Mouse (Mus musculus) myocyte (in vitro differentiated cells): Measurements from ENCODE around the gene Il1rapl2. TPM values are rescaled to one million over a fixed set of nuclear protein-coding genes. Genes with fewer than 3 reads are reported as not detected.

ENCODE experiments used
- H3K27me3 ChIP-seq: one replicate; pipeline ENCODE4 v1.6.1; 2011; ENCODE audit not compliant: control insufficient read depth, insufficient read depth, insufficient read length
- H3K36me3 ChIP-seq: one replicate; pipeline ENCODE4 v1.6.1; 2011; ENCODE audit not compliant: control insufficient read depth, insufficient read depth
- H3K4me2 ChIP-seq: one replicate; pipeline ENCODE4 v1.6.1; 2011; ENCODE audit warnings: low read depth, control low read depth
- H3K4me3 ChIP-seq: one replicate; pipeline ENCODE4 v1.5.1; 2011; ENCODE audit warnings: mild to moderate bottlenecking, control low read depth, moderate library complexity
- H3K79me2 ChIP-seq: one replicate; pipeline ENCODE4 v1.6.1; 2011; ENCODE audit not compliant: control insufficient read depth, insufficient read depth
- H3ac ChIP-seq: one replicate; pipeline ENCODE4 v1.6.1; 2011; ENCODE audit not compliant: control insufficient read depth, insufficient read length
- CEBPB ChIP-seq: IDR thresholded peaks from 2 replicates; pipeline ENCODE4 v1.6.1; 2011; ENCODE audit warnings: mild to moderate bottlenecking, moderate library complexity; ENCODE audit not compliant: poor library complexity, insufficient read depth, severe bottlenecking
- E2F4 ChIP-seq: IDR thresholded peaks from one replicate; pipeline ENCODE4 v1.6.1; 2011; ENCODE audit warnings: mild to moderate bottlenecking, control low read depth, moderate library complexity; ENCODE audit not compliant: insufficient read depth
- MAX ChIP-seq: IDR thresholded peaks from one replicate; pipeline ENCODE4 v1.6.1; 2011; ENCODE audit warnings: low read depth, mild to moderate bottlenecking, control low read depth
- MYOD1 ChIP-seq, 3 experiments: IDR thresholded peaks; one replicate each; pipeline ENCODE4 v1.6.1; 2011; ENCODE audit warnings: control low read depth in 2 of 3, low read depth in 2 of 3, mild to moderate bottlenecking in 2 of 3, moderate library complexity in 1 of 3; ENCODE audit not compliant: insufficient read length in 2 of 3, control insufficient read depth in 1 of 3
- MYOG ChIP-seq, 3 experiments: IDR thresholded peaks; one replicate each; pipeline ENCODE4 v1.6.1; 2011; ENCODE audit warnings: control low read depth in 2 of 3, low read depth in 2 of 3, mild to moderate bottlenecking in 2 of 3; ENCODE audit not compliant: insufficient read length in 2 of 3, control insufficient read depth in 1 of 3, insufficient read depth in 1 of 3
- POLR2A ChIP-seq: IDR thresholded peaks from one replicate; pipeline ENCODE4 v1.6.1; 2011; ENCODE audit warnings: low read depth, mild to moderate bottlenecking, control low read depth, moderate library complexity; ENCODE audit not compliant: insufficient read length
- POLR2AphosphoS2 ChIP-seq: IDR thresholded peaks from one replicate; pipeline ENCODE4 v1.6.1; 2011; ENCODE audit warnings: low read depth, control low read depth; ENCODE audit not compliant: insufficient read length
- REST ChIP-seq: IDR thresholded peaks from one replicate; pipeline ENCODE4 v1.6.1; 2011; ENCODE audit warnings: mild to moderate bottlenecking, control low read depth, moderate library complexity; ENCODE audit not compliant: insufficient read depth, insufficient read length
- SRF ChIP-seq: IDR thresholded peaks from one replicate; pipeline ENCODE4 v1.6.1; 2011; ENCODE audit warnings: low read depth; ENCODE audit not compliant: control insufficient read depth, insufficient read length
- TCF12 ChIP-seq: IDR thresholded peaks from one replicate; pipeline ENCODE4 v1.6.1; 2011; ENCODE audit warnings: mild to moderate bottlenecking, control low read depth; ENCODE audit not compliant: poor library complexity, insufficient read depth, severe bottlenecking
- TCF3 ChIP-seq: IDR thresholded peaks from one replicate; pipeline ENCODE4 v1.6.1; 2011; ENCODE audit warnings: low read depth, control low read depth; ENCODE audit not compliant: insufficient read length
- USF1 ChIP-seq: IDR thresholded peaks from one replicate; pipeline ENCODE4 v1.6.1; 2011; ENCODE audit warnings: low read depth, mild to moderate bottlenecking, control low read depth, moderate library complexity
- polyA plus RNA-seq: library from polyadenylated mRNA; unstranded; fragments of >200 nt; fragmentation: generic; extraction: Trizol; gene quantifications from one replicate; pipeline ENCODE4 v1.2.1, GENCODE M21; 2012; ENCODE audit warnings: missing spikeins

Il1rapl2 gene
- polyA plus RNA-seq, 1 experiment = not detected

GRCm38 (mm10) chrX:137848936-137849335, 278.5 kb downstream of the Il1rapl2 start:
- Histone ChIP-seq H3K27me3 (no peaks in the 10 kb centered on the region), H3K4me3 (no peak overlapping the region), H3K4me2 (no peak overlapping the region), H3ac (no peak overlapping the region), H3K79me2 (no peaks in the 10 kb centered on the region), H3K36me3 (no peaks in the 10 kb centered on the region)
- TF ChIP-seq REST = no peak
- no peak for TF ChIP-seq MAX
- no peak for TF ChIP-seq TCF3
- TF ChIP-seq POLR2AphosphoS2 = no peak
- no peak for TF ChIP-seq CEBPB
- no peak for TF ChIP-seq POLR2A
- no peak for TF ChIP-seq E2F4
- TF ChIP-seq SRF = no peak
- TF ChIP-seq USF1 = no peak
- no peak for TF ChIP-seq MYOG (IDR thresholded peaks at IDR 0.05; ENCODE audit: control insufficient read depth in 1 of 3, insufficient read depth in 1 of 3, insufficient read length in 2 of 3, low read depth in 2 of 3)
- no peak for TF ChIP-seq MYOD1 (IDR thresholded peaks at IDR 0.05; ENCODE audit: control insufficient read depth in 1 of 3, insufficient read length in 2 of 3, low read depth in 2 of 3)
- TF ChIP-seq TCF12 = no peak

GRCm38 (mm10) chrX:137923490-137923889, 353.1 kb downstream of the Il1rapl2 start:
- Histone ChIP-seq H3K79me2 (no peaks in the 10 kb centered on the region), H3K36me3 (no peaks in the 10 kb centered on the region), H3K27me3 (no peaks in the 10 kb centered on the region), H3ac (no peak overlapping the region), H3K4me3 (no peak overlapping the region), H3K4me2 (no peak overlapping the region)
- TF ChIP-seq TCF3 (no peak), MAX (no peak), MYOD1 (IDR thresholded peaks at IDR 0.05; ENCODE audit: control insufficient read depth in 1 of 3, insufficient read length in 2 of 3, low read depth in 2 of 3) (no peak), SRF (no peak), POLR2A (no peak)

GRCm38 (mm10) chrX:137926835-137927234, 356.4 kb downstream of the Il1rapl2 start:
- no peaks in the 10 kb centered on the region for H3K79me2 ChIP-seq
- H3ac ChIP-seq = no peak overlapping the region
- no peak overlapping the region for H3K4me3 ChIP-seq
- no peak overlapping the region for H3K4me2 ChIP-seq
- no peaks in the 10 kb centered on the region for H3K27me3 ChIP-seq
- TF ChIP-seq USF1 (no peak), POLR2AphosphoS2 (no peak), MAX (no peak), MYOG (IDR thresholded peaks at IDR 0.05; ENCODE audit: control insufficient read depth in 1 of 3, insufficient read depth in 1 of 3, insufficient read length in 2 of 3, low read depth in 2 of 3) (no peak), SRF (no peak), MYOD1 (IDR thresholded peaks at IDR 0.05; ENCODE audit: control insufficient read depth in 1 of 3, insufficient read length in 2 of 3, low read depth in 2 of 3) (no peak), TCF12 (no peak), CEBPB (no peak), TCF3 (no peak), REST (no peak)
- no peaks in the 10 kb centered on the region for H3K36me3 ChIP-seq

- no peak overlapping the region for H3K4me3 ChIP-seq
- H3K36me3 ChIP-seq = no peaks in the 10 kb centered on the region
- H3K79me2 ChIP-seq = no peaks in the 10 kb centered on the region
- no peak overlapping the region for H3ac ChIP-seq
- no peak for TF ChIP-seq E2F4
- no peak for TF ChIP-seq USF1
- no peak for TF ChIP-seq TCF3
- TF ChIP-seq REST = no peak
- TF ChIP-seq POLR2A = no peak
- no peak for TF ChIP-seq MYOG (IDR thresholded peaks at IDR 0.05; ENCODE audit: control insufficient read depth in 1 of 3, insufficient read depth in 1 of 3, insufficient read length in 2 of 3, low read depth in 2 of 3)
- no peak for TF ChIP-seq MYOD1 (IDR thresholded peaks at IDR 0.05; ENCODE audit: control insufficient read depth in 1 of 3, insufficient read length in 2 of 3, low read depth in 2 of 3)
- TF ChIP-seq MAX = no peak
- no peak for TF ChIP-seq CEBPB
- no peak for TF ChIP-seq TCF12
- no peak for TF ChIP-seq POLR2AphosphoS2
- TF ChIP-seq SRF = no peak
- no peak overlapping the region for H3K4me2 ChIP-seq
- H3K27me3 ChIP-seq = no peaks in the 10 kb centered on the region
Measured at GRCm38 (mm10) chrX:137947741-137948140, 377.3 kb downstream of the Il1rapl2 start.

- H3ac ChIP-seq = no peak overlapping the region
- no peak overlapping the region for H3K4me3 ChIP-seq
- H3K4me2 ChIP-seq = no peak overlapping the region
- TF ChIP-seq MYOG (IDR thresholded peaks at IDR 0.05; ENCODE audit: control insufficient read depth in 1 of 3, insufficient read depth in 1 of 3, insufficient read length in 2 of 3, low read depth in 2 of 3) (no peak), CEBPB (no peak), POLR2A (no peak), TCF12 (no peak), SRF (no peak), USF1 (no peak), E2F4 (no peak), MAX (no peak), POLR2AphosphoS2 (no peak)
- H3K36me3 ChIP-seq = no peaks in the 10 kb centered on the region
- no peaks in the 10 kb centered on the region for H3K27me3 ChIP-seq
- no peaks in the 10 kb centered on the region for H3K79me2 ChIP-seq
Measured at GRCm38 (mm10) chrX:137971306-137971705, 400.9 kb downstream of the Il1rapl2 start.
